Mouse (Mus musculus): ENCODE data around the gene Ctnna3. TPM values are rescaled to one million over a fixed set of nuclear protein-coding genes. Genes with fewer than 3 reads are reported as not detected.
A peak's percentile ranks its signal among the peaks of the same experiment; 100 is the strongest.

The Ctnna3 gene
- polyA plus RNA-seq, 1 experiment from 2014 or later = 0.39 TPM

GRCm38 (mm10) chr10:63933946-63934345, 504.0 kb downstream of the Ctnna3 start:
- Histone ChIP-seq H3K9me3 (ENCODE audit: low read depth, low read length) (no peaks in the 10 kb centered on the region), H3K4me2 (no peak overlapping the region), H3K9ac (no peak overlapping the region), H3K27ac (ENCODE audit: low read depth) (no peak overlapping the region), H3K4me1 (ENCODE audit: insufficient read depth) (no peaks in the 10 kb centered on the region), H3K36me3 (ENCODE audit: insufficient read depth) (no peaks in the 10 kb centered on the region), H3K4me3 (ENCODE audit: low read depth, low read length) (no peak overlapping the region), H3K27me3 (ENCODE audit: insufficient read depth, low read length) (no peaks in the 10 kb centered on the region)
- TF ChIP-seq CTCF (IDR thresholded peaks at IDR 0.05; ENCODE audit: low read depth) = no peak
- ATAC-seq (ENCODE audit: insufficient read depth) (no peak), DNase-seq (no peak)
- 44% methylated on average over 5 of the region's 5 CpGs for WGBS

GRCm38 (mm10) chr10:63945534-63945933, 515.6 kb downstream of the Ctnna3 start:
- Histone ChIP-seq H3K4me1 (ENCODE audit: insufficient read depth) (no peaks in the 10 kb centered on the region), H3K9ac (no peak overlapping the region), H3K4me3 (ENCODE audit: low read depth, low read length) (no peak overlapping the region), H3K27ac (ENCODE audit: low read depth) (no peak overlapping the region), H3K36me3 (ENCODE audit: insufficient read depth) (no peaks in the 10 kb centered on the region), H3K27me3 (ENCODE audit: insufficient read depth, low read length) (no peaks in the 10 kb centered on the region), H3K9me3 (ENCODE audit: low read depth, low read length) (no peaks in the 10 kb centered on the region), H3K4me2 (no peak overlapping the region)
- 56% methylated on average over 3 of the region's 3 CpGs for WGBS
- ATAC-seq (ENCODE audit: insufficient read depth) (no peak), DNase-seq (no peak)
- TF ChIP-seq CTCF (IDR thresholded peaks at IDR 0.05; ENCODE audit: low read depth) = no peak

GRCm38 (mm10) chr10:63947266-63947665, 517.4 kb downstream of the Ctnna3 start:
- Histone ChIP-seq H3K9ac (no peak overlapping the region), H3K27ac (ENCODE audit: low read depth) (no peak overlapping the region), H3K27me3 (ENCODE audit: insufficient read depth, low read length) (no peaks in the 10 kb centered on the region), H3K9me3 (ENCODE audit: low read depth, low read length) (no peaks in the 10 kb centered on the region), H3K4me3 (ENCODE audit: low read depth, low read length) (no peak overlapping the region), H3K4me1 (ENCODE audit: insufficient read depth) (no peaks in the 10 kb centered on the region), H3K36me3 (ENCODE audit: insufficient read depth) (no peaks in the 10 kb centered on the region), H3K4me2 (no peak overlapping the region)
- DNase-seq (no peak), ATAC-seq (ENCODE audit: insufficient read depth) (no peak)
- 76% methylated on average over 4 of the region's 4 CpGs for WGBS
- no peak for TF ChIP-seq CTCF (IDR thresholded peaks at IDR 0.05; ENCODE audit: low read depth)

GRCm38 (mm10) chr10:63950867-63951266, 521.0 kb downstream of the Ctnna3 start:
- 51% methylated on average over 8 of the region's 8 CpGs for WGBS
- H3K9me3 ChIP-seq (ENCODE audit: low read depth, low read length) = no peaks in the 10 kb centered on the region
- H3K4me2 ChIP-seq = no peak overlapping the region
- H3K27ac ChIP-seq (ENCODE audit: low read depth) = no peak overlapping the region
- no peak for TF ChIP-seq CTCF (IDR thresholded peaks at IDR 0.05; ENCODE audit: low read depth)
- no peak; the same call in 1 of the 2 replicates for ATAC-seq (ENCODE audit: insufficient read depth)
- no peak overlapping the region for H3K4me3 ChIP-seq (ENCODE audit: low read depth, low read length)
- no peaks in the 10 kb centered on the region for H3K27me3 ChIP-seq (ENCODE audit: insufficient read depth, low read length)
- no peaks in the 10 kb centered on the region for H3K36me3 ChIP-seq (ENCODE audit: insufficient read depth)
- peak; percentile 12 for DNase-seq
- H3K4me1 ChIP-seq (ENCODE audit: insufficient read depth) = no peaks in the 10 kb centered on the region; the same call in 1 of the 2 replicates
- no peak overlapping the region for H3K9ac ChIP-seq

GRCm38 (mm10) chr10:63951481-63951880, 521.6 kb downstream of the Ctnna3 start:
- Histone ChIP-seq H3K9me3 (ENCODE audit: low read depth, low read length) (no peaks in the 10 kb centered on the region), H3K4me2 (no peak overlapping the region), H3K4me3 (ENCODE audit: low read depth, low read length) (no peak overlapping the region), H3K27me3 (ENCODE audit: insufficient read depth, low read length) (no peaks in the 10 kb centered on the region), H3K36me3 (ENCODE audit: insufficient read depth) (no peaks in the 10 kb centered on the region), H3K27ac (ENCODE audit: low read depth) (no peak overlapping the region), H3K9ac (no peak overlapping the region), H3K4me1 (ENCODE audit: insufficient read depth) (no peaks in the 10 kb centered on the region; the same call in 1 of the 2 replicates)
- WGBS = 66% methylated on average over 1 of the region's 1 CpGs
- DNase-seq (peak; percentile 17), ATAC-seq (ENCODE audit: insufficient read depth) (peak; percentile 70; the same call in 1 of the 2 replicates)
- TF ChIP-seq CTCF (IDR thresholded peaks at IDR 0.05; ENCODE audit: low read depth) = no peak

GRCm38 (mm10) chr10:63954308-63954930, 524.5 kb downstream of the Ctnna3 start:
- ATAC-seq (ENCODE audit: insufficient read depth) (no peak), DNase-seq (peak; percentile 16)
- 14% methylated on average over 6 of the region's 7 CpGs for WGBS
- H3K4me2 ChIP-seq = no peak overlapping the region
- no peaks in the 10 kb centered on the region; the same call in 1 of the 2 replicates for H3K4me1 ChIP-seq (ENCODE audit: insufficient read depth)
- no peak overlapping the region for H3K9ac ChIP-seq
- H3K4me3 ChIP-seq (ENCODE audit: low read depth, low read length) = no peak overlapping the region
- TF ChIP-seq CTCF (IDR thresholded peaks at IDR 0.05; ENCODE audit: low read depth) = no peak
- peak overlapping the region; percentile 30; the same call in 1 of the 2 replicates for H3K27ac ChIP-seq (ENCODE audit: low read depth)
- H3K27me3 ChIP-seq (ENCODE audit: insufficient read depth, low read length) = no peaks in the 10 kb centered on the region
- H3K9me3 ChIP-seq (ENCODE audit: low read depth, low read length) = no peaks in the 10 kb centered on the region
- no peaks in the 10 kb centered on the region for H3K36me3 ChIP-seq (ENCODE audit: insufficient read depth)

GRCm38 (mm10) chr10:63972300-63972699, 542.4 kb downstream of the Ctnna3 start:
- H3K9ac ChIP-seq = no peak overlapping the region
- no peaks in the 10 kb centered on the region for H3K36me3 ChIP-seq (ENCODE audit: insufficient read depth)
- 69% methylated on average over 2 of the region's 2 CpGs for WGBS
- H3K4me1 ChIP-seq (ENCODE audit: insufficient read depth) = no peaks in the 10 kb centered on the region
- H3K27me3 ChIP-seq (ENCODE audit: insufficient read depth, low read length) = no peaks in the 10 kb centered on the region
- peak; percentile 58; the same call in 1 of the 2 replicates for ATAC-seq (ENCODE audit: insufficient read depth)
- H3K4me2 ChIP-seq = no peak overlapping the region
- no peak overlapping the region for H3K4me3 ChIP-seq (ENCODE audit: low read depth, low read length)
- H3K27ac ChIP-seq (ENCODE audit: low read depth) = no peak overlapping the region
- H3K9me3 ChIP-seq (ENCODE audit: low read depth, low read length) = no peaks in the 10 kb centered on the region
- DNase-seq = peak; percentile 52
- TF ChIP-seq CTCF (IDR thresholded peaks at IDR 0.05; ENCODE audit: low read depth) = no peak

All from lung, embryonic 14.5 days (tissue).